In the genomic region with DNA sequence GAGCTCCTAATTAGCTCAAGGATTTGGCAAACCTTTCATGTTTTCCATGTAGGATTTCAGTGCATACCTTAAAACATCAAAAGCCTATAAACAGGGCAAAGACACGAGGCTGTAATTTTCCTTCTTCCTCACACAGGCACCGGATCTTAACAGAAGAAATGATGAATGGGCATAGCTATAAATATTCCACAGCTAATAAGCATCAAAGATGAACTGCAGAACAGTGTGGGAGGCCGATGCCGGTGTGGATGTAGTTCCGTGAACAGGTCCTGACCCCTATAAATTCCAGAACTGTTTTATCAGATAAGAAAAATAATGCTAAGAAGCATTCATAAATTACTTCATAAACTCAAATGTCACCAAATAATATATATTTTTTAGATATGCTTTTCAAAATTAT, we compare ENCODE assay signal across 21 mouse cellular contexts. TPM values are rescaled to one million over a fixed set of nuclear protein-coding genes. Genes with fewer than 3 reads are reported as not detected.
DNase-seq lines count a peak whose midpoint lies in the region; ATAC-seq and TF ChIP-seq lines count a peak whose summit lies in the region.
"Had no signal": no experiment of that assay in that cellular context is flagged by ENCODE, and none has a peak within 500 bp of the region (broad histone marks: within the 10 kb centered on the region; RNA-seq: fewer than 3 reads in every experiment).

No protein-coding gene starts in this region.

- H3K27me3 ChIP-seq in forebrain, embryonic 13.5 days = no peaks in the 10 kb centered on the region
- H3K27me3 ChIP-seq in forebrain, embryonic 14.5 days (replicated peaks; ENCODE audit: control insufficient read depth, insufficient read depth, low read length) = no peaks in the 10 kb centered on the region
- H3K27me3 ChIP-seq in kidney, postnatal 0 days (ENCODE audit: insufficient read depth, low read length) = no peaks in the 10 kb centered on the region
- no peaks in the 10 kb centered on the region for H3K27me3 ChIP-seq in midbrain, embryonic 15.5 days (replicated peaks)
- H3K27me3 ChIP-seq in midbrain, embryonic 11.5 days (ENCODE audit: control insufficient read depth, insufficient read depth, low read length) = no peaks in the 10 kb centered on the region
- H3K27me3 ChIP-seq: embryonic facial prominence, embryonic 15.5 days; heart, embryonic 13.5 days; hindbrain, embryonic 13.5 days had no signal

- ATAC-seq in forebrain, embryonic 13.5 days = no peak
- no peak for ATAC-seq in forebrain, embryonic 14.5 days
- no peak for ATAC-seq in kidney, postnatal 0 days (replicated peaks; ENCODE audit: low FRiP score, low read depth)
- ATAC-seq in midbrain, embryonic 15.5 days (replicated peaks) = 0 out of 2 replicates have a peak, but pooled peaks have one; percentile 35
- ATAC-seq in midbrain, embryonic 11.5 days (ENCODE audit: low FRiP score) = no peak
- ATAC-seq: hindbrain, postnatal 0 days had no signal

- no peak overlapping the region for H3K4me3 ChIP-seq in forebrain, embryonic 13.5 days
- H3K4me3 ChIP-seq in forebrain, embryonic 14.5 days (ENCODE audit: low read depth, low read length) = no peak overlapping the region
- H3K4me3 ChIP-seq in kidney, postnatal 0 days (replicated peaks; ENCODE audit: low read depth, low read length) = no peak overlapping the region
- H3K4me3 ChIP-seq in midbrain, embryonic 15.5 days = no peak overlapping the region
- no peak overlapping the region for H3K4me3 ChIP-seq in midbrain, embryonic 11.5 days (ENCODE audit: low read depth, low read length)
- H3K4me3 ChIP-seq: embryonic facial prominence, embryonic 15.5 days; erythroblast, embryonic 14.5 days; forebrain, embryonic 10.5 days; gastrocnemius, adult 2 months; heart, embryonic 13.5 days; hindbrain, embryonic 13.5 days had no signal

- no peaks in the 10 kb centered on the region for H3K36me3 ChIP-seq in forebrain, embryonic 13.5 days (ENCODE audit: poor library complexity, severe bottlenecking)
- H3K36me3 ChIP-seq in forebrain, embryonic 14.5 days (ENCODE audit: control insufficient read depth, insufficient read depth, low read length) = no peaks in the 10 kb centered on the region
- H3K36me3 ChIP-seq in kidney, postnatal 0 days (ENCODE audit: insufficient read depth, low read length) = no peaks in the 10 kb centered on the region
- H3K36me3 ChIP-seq in midbrain, embryonic 15.5 days (replicated peaks) = no peaks in the 10 kb centered on the region
- no peaks in the 10 kb centered on the region; the same call in 1 of the 2 replicates for H3K36me3 ChIP-seq in midbrain, embryonic 11.5 days (ENCODE audit: control insufficient read depth, insufficient read depth, low read length)
- H3K36me3 ChIP-seq: embryonic facial prominence, embryonic 15.5 days; heart, embryonic 13.5 days; hindbrain, embryonic 13.5 days had no signal

- no peak overlapping the region for H3K27ac ChIP-seq in forebrain, embryonic 13.5 days
- H3K27ac ChIP-seq in forebrain, embryonic 14.5 days (ENCODE audit: low read depth, low read length) = no peak overlapping the region
- H3K27ac ChIP-seq in kidney, postnatal 0 days = no peak overlapping the region
- no peak overlapping the region for H3K27ac ChIP-seq in midbrain, embryonic 15.5 days
- H3K27ac ChIP-seq in midbrain, embryonic 11.5 days (ENCODE audit: low read depth, low read length) = no peak overlapping the region
- H3K27ac ChIP-seq: embryonic facial prominence, embryonic 15.5 days; forebrain, embryonic 10.5 days; gastrocnemius, adult 2 months; heart, embryonic 13.5 days; hindbrain, embryonic 13.5 days; hindbrain, postnatal 0 days had no signal

- TF ChIP-seq CTCF in kidney, postnatal 0 days (IDR thresholded peaks at IDR 0.05; ENCODE audit: low read depth) = no peak

- H3K9me3 ChIP-seq in forebrain, embryonic 13.5 days (replicated peaks) = no peaks in the 10 kb centered on the region
- no peaks in the 10 kb centered on the region for H3K9me3 ChIP-seq in forebrain, embryonic 14.5 days (replicated peaks; ENCODE audit: control insufficient read depth, low read length)
- no peaks in the 10 kb centered on the region for H3K9me3 ChIP-seq in kidney, postnatal 0 days (replicated peaks; ENCODE audit: low read length)
- H3K9me3 ChIP-seq in midbrain, embryonic 15.5 days = no peaks in the 10 kb centered on the region
- H3K9me3 ChIP-seq in midbrain, embryonic 11.5 days (ENCODE audit: control insufficient read depth, low read length) = no peaks in the 10 kb centered on the region
- H3K9me3 ChIP-seq: embryonic facial prominence, embryonic 15.5 days; forebrain, embryonic 10.5 days; heart, embryonic 13.5 days; hindbrain, embryonic 13.5 days had no signal

- WGBS in forebrain, embryonic 13.5 days = 59% methylated on average over 5 of the region's 5 CpGs
- WGBS in forebrain, embryonic 14.5 days = 54% methylated on average over 5 of the region's 5 CpGs
- WGBS in kidney, postnatal 0 days = 6% methylated on average over 5 of the region's 5 CpGs
- WGBS in midbrain, embryonic 15.5 days = 53% methylated on average over 5 of the region's 5 CpGs
- 85% methylated on average over 5 of the region's 5 CpGs for WGBS in midbrain, embryonic 11.5 days

- 0 out of 2 replicates have a peak overlapping the region, but pooled peaks have one; percentile 26 for H3K9ac ChIP-seq in forebrain, embryonic 13.5 days
- H3K9ac ChIP-seq in forebrain, embryonic 14.5 days (ENCODE audit: low read length) = no peak overlapping the region
- no peak overlapping the region for H3K9ac ChIP-seq in kidney, postnatal 0 days (ENCODE audit: low read depth, low read length)
- H3K9ac ChIP-seq in midbrain, embryonic 15.5 days = no peak overlapping the region
- H3K9ac ChIP-seq in midbrain, embryonic 11.5 days (ENCODE audit: low read length) = no peak overlapping the region
- H3K9ac ChIP-seq: embryonic facial prominence, embryonic 15.5 days; heart, embryonic 13.5 days; hindbrain, embryonic 13.5 days had no signal

- no peak overlapping the region for H3K4me2 ChIP-seq in forebrain, embryonic 13.5 days
- no peak overlapping the region for H3K4me2 ChIP-seq in forebrain, embryonic 14.5 days (ENCODE audit: low read length)
- no peak overlapping the region for H3K4me2 ChIP-seq in kidney, postnatal 0 days (ENCODE audit: low read length)
- H3K4me2 ChIP-seq in midbrain, embryonic 15.5 days = no peak overlapping the region
- no peak overlapping the region for H3K4me2 ChIP-seq in midbrain, embryonic 11.5 days
- H3K4me2 ChIP-seq: embryonic facial prominence, embryonic 15.5 days; heart, embryonic 13.5 days; hindbrain, embryonic 13.5 days had no signal

- H3K4me1 ChIP-seq in forebrain, embryonic 13.5 days = peaks cover 15% of the 10 kb centered on the region
- H3K4me1 ChIP-seq in forebrain, embryonic 14.5 days (ENCODE audit: control insufficient read depth, insufficient read depth, low read length) = no peaks in the 10 kb centered on the region
- peaks cover 7% of the 10 kb centered on the region; the same call in 1 of the 2 replicates for H3K4me1 ChIP-seq in kidney, postnatal 0 days (replicated peaks; ENCODE audit: insufficient read depth, low read length)
- H3K4me1 ChIP-seq in midbrain, embryonic 15.5 days = peaks cover 13% of the 10 kb centered on the region
- no peaks in the 10 kb centered on the region for H3K4me1 ChIP-seq in midbrain, embryonic 11.5 days (ENCODE audit: control insufficient read depth, insufficient read depth, low read length)

- DNase-seq in forebrain, embryonic 14.5 days (ENCODE audit: low spot score) = no peak
- DNase-seq in kidney, postnatal 0 days (ENCODE audit: low spot score) = peak; percentile 77
- no peak for DNase-seq in kidney, postnatal 36 days
- no peak for DNase-seq in midbrain, embryonic 11.5 days (ENCODE audit: low spot score, missing footprints)
- DNase-seq in adrenal gland, postnatal 4 days (ENCODE audit: low spot score in 2 of 2) = no peak
- DNase-seq: adrenal gland, postnatal 10 days; cerebellum, adult 11-12 months; cerebellum, adult 9-10 months; cerebellum, postnatal 25 days; gastrocnemius, adult 2 months; gastrocnemius, postnatal 36 days; heart, adult 11 months; heart, postnatal 36 days had no signal

RNA-seq across cellular contexts. Expression of a gene that starts 42.5 kb away (rescaled TPM):
- polyA plus RNA-seq in forebrain, embryonic 13.5 days (2015; fragmentation: Nextera tagmentation; extraction: Ambion mirVana) = 29.1 and 31.5 TPM in 2 replicates
- 25.3 and 28.5 TPM in 2 replicates for polyA plus RNA-seq in forebrain, embryonic 14.5 days (2014; fragmentation: Nextera tagmentation; extraction: Ambion mirVana)
- 14.8 and 15.5 TPM in 2 replicates for polyA plus RNA-seq in kidney, postnatal 0 days (2015; fragmentation: Nextera tagmentation; extraction: Ambion mirVana)
- polyA plus RNA-seq in midbrain, embryonic 15.5 days (2015; fragmentation: Nextera tagmentation; extraction: Ambion mirVana) = 34.6 and 37.8 TPM in 2 replicates
- polyA plus RNA-seq in midbrain, embryonic 11.5 days (2014; fragmentation: Nextera tagmentation; extraction: Ambion mirVana) = 32.4 and 35.2 TPM in 2 replicates
- total RNA-seq in adrenal gland, postnatal 4 days (2021) = 10 to 100 TPM; 82.4 to 91.7 TPM
